Mouse (Mus musculus) megakaryocyte, embryonic 14.5 days (primary cell): ENCODE results near the gene 2610528J11Rik.

Source experiments
- FLI1 ChIP-seq: IDR thresholded peaks from 2 replicates; pipeline ENCODE4 v1.6.1; 2012; ENCODE audit warnings: low read length, inconsistent platforms, mixed read lengths
- GATA1 ChIP-seq: IDR thresholded peaks from 3 replicates; pipeline ENCODE4 v1.6.1; 2012; ENCODE audit warnings: mixed read lengths, low read length, inconsistent platforms, borderline replicate concordance

GRCm38 (mm10) chr4:118539904-118540303 lies 13.1 kb downstream of the 2610528J11Rik start:
- no peak for TF ChIP-seq GATA1
- no peak for TF ChIP-seq FLI1
